Mouse (Mus musculus): Measurements from ENCODE around the gene Corin. TPM values are rescaled to one million over a fixed set of nuclear protein-coding genes. Genes with fewer than 3 reads are reported as not detected.

Gene Corin
- under 1 TPM in 1 of 2 experiments, not detected in 1; 0.28 TPM for total RNA-seq (2021)
- long read RNA-seq, experiment 1 = 0 reads
- long read RNA-seq, experiment 2 = 0 reads

DNA sequence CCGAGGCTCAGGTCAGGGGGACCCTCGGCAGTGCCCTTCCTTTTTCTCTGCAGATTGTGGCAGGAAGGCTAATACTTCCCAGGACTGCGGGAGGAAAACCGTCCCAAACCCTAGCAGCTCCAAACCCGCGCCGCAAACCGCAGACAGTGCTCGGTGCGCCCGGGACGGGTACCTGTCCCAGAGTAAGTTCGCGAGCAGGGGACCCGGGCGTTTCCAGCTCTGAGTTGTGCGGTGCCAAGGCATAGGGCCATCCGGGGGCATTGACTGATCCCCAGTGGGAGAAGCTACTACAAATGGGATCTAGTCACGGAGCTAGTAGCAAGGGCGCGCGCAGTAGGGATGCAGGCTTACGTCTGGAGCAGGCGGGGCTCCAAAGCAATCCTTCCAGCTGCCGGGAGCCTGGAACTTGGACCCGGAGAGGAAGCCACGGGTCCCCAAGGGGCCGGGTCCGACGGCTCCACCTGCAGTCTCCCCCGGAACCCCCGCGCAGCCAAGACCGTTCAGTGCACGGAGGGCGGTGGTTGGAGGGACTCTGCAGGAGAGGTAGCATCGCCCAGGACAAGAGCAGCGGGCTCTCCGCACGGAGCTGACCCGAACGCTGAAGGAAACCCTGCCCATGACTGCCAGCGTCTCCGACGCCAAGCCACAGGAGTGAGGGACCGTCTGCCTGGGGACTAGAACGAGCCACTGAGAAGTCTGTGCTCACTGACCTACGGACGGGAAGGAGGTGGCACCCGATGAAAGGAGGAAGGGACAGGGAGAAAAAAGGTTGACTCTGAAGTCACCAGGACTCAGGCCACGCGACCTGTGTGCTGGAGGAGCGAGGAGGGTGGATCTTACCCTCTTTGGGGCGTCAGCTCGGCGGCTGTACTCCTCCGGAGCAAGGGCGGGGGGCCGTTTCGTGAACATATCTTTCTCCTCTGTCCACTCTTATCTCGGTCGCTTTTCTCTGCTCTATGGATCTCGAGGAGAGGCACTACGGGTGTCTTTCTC is at the start of gene Corin:
Corin (minus strand) TSS at position 943 of the 993 bp plus-strand sequence.
- DNase-seq (ENCODE audit: low spot score in 2 of 2) = no peak

DNA sequence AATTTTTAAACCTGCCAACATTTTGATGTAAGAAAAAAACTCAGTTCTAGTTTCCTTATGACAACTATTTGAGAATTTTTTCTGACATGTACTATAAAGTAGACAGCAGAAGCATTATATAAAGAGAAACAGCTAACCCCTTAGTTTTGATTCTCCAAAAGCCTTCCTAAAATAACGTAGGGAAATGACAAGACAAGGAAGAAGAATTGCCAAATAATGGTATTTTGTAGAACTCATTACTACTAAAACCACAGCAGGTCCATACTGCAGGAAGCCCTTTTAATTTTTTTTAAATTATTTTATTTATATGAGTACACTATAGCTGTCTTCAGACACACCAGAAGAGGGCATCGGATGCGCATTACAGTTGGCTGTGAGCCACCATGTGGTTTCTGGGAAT is 46.9 kb upstream of the Corin start:
- DNase-seq (ENCODE audit: low spot score in 2 of 2) = no peak

GRCm38 (mm10) chr5:72528896-72529295 is 24.6 kb upstream of the Corin start:
- DNase-seq (ENCODE audit: low spot score in 2 of 2) = no peak

GRCm38 (mm10) chr5:72513808-72514207 is 9.5 kb upstream of the Corin start:
- DNase-seq (ENCODE audit: low spot score in 2 of 2) = no peak

DNA sequence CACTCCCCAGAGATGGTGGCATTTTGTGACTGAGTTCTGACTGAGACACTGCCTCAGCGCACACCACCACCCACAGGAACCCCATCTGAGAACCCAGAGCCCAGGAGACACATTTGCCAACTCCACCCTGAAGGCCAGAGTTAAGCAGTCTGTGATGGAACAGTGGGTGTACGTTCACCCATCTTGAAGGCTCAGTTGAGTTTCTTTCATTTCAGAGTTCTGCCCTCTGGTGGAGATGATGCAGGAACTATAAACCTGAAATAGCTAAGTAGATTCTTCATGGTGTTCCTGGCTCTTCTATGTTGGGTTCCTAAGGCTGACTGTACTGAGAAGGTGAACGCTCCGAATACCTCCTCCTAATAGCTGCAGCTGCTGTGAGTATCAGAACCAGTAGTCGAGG is 1.5 kb upstream of the Corin start:
- peak in 1 of 2 experiments; percentile 51 for DNase-seq (ENCODE audit: low spot score in 2 of 2)

DNA sequence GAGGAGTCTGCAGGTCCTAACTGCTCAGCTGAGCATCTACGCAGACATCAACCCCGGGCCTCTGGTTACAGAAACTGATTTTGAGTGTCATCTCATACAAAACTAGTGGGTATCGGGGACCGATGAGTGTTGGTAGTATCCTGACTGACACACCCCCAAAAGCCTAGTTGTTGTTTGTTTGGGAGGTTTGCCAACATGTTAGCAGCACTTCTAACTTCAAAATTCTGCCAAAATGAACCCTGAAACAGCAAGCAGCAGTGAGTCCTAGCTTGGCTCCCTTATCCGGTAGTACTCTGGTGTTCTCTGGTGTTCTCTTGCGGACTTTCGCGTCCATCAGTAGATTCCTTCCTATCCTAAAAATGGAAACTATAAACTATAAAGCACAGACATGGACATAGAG is 1.5 kb downstream of the Corin start:
- no peak for DNase-seq (ENCODE audit: low spot score in 2 of 2)

DNA sequence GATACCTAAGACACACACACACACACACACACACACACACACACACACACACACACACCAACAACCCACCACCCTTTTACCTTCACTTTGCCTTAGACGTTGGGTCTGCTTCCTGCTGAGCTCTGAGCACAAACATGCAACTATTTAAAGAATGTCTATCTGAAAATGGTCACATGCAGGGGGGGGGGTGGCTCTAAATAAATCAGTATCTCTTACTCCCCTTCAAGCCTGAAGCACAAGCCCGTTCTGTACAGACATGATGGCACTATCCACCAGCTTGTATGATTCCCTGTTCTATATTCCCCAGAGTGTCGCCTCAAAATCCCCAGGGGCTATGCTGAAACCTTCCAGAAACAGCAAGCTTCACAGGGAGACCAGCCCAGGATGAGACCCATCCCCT is 2.5 kb downstream of the Corin start:
- DNase-seq (ENCODE audit: low spot score in 2 of 2) = no peak

DNA sequence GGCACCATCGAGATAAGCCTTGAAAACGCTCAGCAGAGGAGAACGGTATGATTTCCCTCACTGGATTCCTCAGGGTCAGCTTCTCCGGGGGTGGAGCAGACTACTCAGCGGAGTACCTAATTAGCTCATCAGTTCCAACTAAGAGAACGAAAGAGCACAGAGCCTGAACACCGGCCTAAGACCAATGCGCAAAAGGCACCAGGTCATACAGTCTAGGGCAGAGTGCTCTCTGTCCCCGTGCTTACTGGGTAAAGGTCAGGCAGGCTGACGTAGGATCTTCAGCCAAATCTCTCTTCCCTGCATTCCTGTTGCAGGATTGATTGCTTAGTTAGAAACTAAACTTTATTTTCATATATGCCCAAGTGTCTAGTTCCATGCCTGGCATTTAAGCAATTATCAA is 6.0 kb downstream of the Corin start:
- no peak for DNase-seq (ENCODE audit: low spot score in 2 of 2)

DNA sequence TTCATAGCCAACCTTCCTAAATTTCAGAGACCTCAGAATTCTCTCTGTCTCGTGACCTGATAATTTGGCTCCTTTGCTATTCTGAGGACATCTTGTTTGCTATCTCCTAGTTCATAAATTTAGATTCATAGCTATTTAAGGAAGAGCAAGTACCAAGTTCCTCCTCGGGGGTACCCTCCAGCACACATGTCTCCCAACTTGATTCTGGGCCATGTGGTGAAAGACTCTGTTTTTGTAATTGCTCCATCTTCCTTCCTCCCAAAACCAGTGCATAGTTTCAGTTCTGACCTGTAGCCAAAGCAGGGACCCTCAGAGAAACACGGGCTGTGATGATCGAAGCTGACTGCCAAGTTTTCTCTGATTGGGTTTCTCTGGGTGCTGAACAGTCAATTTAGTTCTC is 7.5 kb downstream of the Corin start:
- no peak for DNase-seq (ENCODE audit: low spot score in 2 of 2)

DNA sequence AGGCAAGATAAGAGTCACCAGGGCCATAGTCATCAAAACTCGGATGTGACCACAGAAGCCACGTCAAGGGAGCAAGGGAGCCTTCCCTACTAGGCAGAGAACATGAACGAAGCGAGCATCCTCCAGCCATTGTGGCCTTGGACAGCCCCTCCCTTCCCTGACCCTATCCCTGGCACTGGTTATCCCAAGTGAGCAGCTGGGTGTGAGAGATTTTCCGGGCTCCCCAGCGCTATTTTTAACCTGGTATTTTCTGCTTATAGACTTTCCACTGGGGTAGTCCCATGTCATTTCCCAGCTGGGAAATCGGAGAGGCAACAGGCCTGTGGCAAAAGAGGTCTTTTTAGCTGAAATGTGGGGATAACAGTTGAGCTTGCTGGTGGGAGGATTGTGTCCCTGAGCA is 10.4 kb downstream of the Corin start:
- no peak for DNase-seq (ENCODE audit: low spot score in 2 of 2)

DNA sequence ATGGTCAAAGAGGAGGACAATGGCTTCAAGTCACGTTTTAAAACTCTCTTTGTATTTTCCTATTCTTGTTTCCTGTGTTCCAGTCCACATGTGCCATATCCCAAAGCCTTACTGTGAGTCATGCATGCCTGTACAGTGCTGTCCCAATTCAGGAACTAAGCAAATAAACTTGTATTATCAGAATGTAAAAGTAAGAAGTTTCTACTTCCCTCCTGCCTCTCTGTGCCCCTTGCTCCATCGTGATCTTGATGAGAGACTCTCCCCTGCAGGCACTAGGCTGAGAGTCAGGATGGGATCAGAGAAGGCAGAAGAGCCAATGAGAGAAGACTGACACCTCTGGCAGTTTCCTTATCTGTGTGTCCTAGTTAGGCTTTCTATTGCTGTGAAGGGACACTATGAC is 13.0 kb downstream of the Corin start:
- DNase-seq (ENCODE audit: low spot score in 2 of 2) = no peak

- DNase-seq (ENCODE audit: low spot score in 2 of 2) = no peak
Observed at GRCm38 (mm10) chr5:72480456-72480855, 23.8 kb downstream of the Corin start.

DNA sequence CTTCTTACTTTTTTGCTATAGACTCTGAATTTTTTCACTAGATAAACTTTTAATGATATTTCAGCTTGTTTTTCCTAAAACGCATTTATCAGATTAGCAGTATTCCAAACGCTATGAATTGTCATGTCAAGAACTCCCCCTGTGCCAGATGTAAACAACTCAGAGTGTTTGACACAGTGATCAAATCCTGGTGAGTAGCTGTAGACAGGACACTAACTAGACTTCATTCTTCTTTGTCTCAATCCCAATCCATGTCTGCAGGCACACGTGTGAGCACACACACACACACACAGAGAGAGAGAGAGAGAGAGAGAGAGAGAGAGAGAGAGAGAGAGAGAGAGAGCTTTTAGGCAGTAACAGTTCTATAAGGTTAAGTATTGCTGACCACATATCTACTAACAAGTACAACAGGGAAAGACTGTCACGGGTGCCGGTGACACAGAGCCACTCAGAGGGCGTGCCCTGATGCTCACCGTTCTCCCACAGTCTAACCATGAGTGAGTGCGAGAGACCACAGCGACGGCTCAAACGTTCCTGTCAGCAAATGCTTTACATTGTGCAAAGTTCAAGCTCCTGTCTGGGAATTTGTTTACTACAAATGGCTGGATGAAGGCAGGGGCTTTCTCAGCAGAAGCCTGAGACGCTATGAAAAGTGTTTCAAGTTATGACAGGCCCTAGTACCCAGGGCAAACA is 31.8 kb downstream of the Corin start:
- DNase-seq (ENCODE audit: low spot score in 2 of 2) = no peak

DNA sequence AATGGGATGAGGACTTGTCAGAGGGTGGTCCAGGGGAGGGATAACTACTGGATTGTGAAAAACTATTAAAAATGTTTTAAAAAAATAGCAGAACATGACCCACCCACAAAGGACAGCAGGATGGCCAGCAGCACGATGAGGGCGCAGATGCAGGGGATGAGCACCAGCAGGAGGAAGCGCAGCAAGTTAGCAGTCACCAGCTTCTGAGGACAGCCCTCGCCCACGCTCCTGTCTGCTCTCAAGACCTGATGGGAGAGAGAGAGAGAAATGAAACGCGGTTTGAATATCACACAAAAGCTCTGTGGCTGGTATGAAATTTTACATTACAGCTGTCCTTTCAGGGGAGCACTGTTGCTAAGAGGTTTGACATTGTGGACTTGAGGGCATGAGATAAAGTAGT is 32.5 kb downstream of the Corin start:
- peak; percentile 19 to 56 for DNase-seq (ENCODE audit: low spot score in 2 of 2)

DNA sequence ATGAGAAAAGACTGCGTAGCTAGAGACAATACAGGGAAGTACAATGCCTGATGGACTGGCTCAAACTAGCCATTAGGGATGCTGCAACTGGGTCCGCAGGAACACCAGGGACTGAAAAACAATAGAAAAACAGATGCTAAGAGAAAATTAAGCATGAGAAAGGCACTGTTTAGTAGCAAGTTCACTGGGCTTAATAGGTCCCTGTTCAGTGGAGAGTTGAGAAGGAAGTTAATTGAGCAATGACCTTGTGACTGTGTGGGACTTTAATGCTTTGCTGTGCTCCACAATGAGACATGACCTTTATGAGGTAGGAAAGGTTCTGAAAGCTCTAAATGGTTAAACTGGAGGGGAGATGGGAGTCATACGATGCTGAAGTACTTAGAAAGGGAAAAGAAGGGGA is 39.3 kb downstream of the Corin start:
- no peak for DNase-seq (ENCODE audit: low spot score in 2 of 2)

- DNase-seq (ENCODE audit: low spot score in 2 of 2) = no peak
Observed at GRCm38 (mm10) chr5:72459374-72460112, 44.7 kb downstream of the Corin start.

DNA sequence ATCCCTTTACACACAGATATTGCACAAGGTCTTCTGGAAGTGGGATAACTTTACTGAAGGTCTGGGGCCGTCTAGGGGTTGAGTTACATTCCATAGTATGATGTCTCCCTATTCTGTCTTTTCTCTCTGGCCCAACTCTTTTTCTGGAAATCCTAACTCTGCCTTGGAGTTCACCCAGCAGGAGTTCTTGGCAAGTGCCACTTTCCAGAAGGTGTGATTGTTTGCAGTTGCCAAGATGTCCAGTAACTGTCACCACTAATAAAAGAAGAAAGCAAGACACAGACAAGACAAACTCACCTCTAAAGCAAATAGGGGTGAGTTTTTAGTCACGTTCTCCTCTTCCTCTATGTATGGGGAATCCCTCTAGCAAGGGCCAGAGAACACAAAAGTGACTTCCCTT is 50.6 kb downstream of the Corin start:
- DNase-seq (ENCODE audit: low spot score in 2 of 2) = no peak

DNA sequence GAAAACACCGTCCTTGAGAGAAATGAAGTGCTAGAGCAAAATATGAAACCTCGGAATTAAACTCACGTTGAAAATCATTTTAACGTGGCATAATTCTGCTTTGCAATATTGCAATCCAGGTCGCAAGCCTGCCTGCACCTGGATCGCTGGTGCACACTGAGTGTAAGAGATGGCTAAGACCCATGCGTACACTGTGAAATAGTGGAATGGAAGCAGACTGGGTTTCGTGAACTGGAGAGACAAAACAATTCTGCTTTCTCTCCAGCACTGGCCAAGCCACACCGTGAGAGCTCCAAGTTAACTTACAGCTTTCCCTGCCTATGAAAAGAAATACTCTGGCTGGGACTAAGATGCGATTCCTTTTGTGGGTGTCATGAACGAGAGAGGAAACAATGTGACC is 51.1 kb downstream of the Corin start:
- DNase-seq (ENCODE audit: low spot score in 2 of 2) = no peak

GRCm38 (mm10) chr5:72452750-72453149 is 51.5 kb downstream of the Corin start:
- DNase-seq (ENCODE audit: low spot score in 2 of 2) = no peak

DNA sequence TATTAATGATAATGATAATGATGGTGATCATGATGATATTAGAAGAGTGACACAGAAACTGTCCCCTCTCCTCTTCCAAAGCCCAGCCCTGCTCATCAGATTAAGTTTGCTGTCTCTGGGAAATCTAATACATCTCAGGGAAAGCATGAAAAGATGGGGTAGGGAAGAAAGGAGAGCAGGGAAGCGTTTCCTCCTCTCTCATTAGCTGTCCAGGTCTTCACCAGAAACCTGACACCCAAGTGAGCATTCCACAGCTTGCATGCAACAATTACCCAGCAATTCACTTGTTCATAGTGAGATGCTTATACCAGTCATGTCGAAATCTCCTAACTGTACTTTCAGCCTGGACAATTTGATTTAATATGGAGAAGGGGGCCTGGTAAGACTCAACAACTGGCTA is 55.4 kb downstream of the Corin start:
- DNase-seq (ENCODE audit: low spot score in 2 of 2) = no peak

DNA sequence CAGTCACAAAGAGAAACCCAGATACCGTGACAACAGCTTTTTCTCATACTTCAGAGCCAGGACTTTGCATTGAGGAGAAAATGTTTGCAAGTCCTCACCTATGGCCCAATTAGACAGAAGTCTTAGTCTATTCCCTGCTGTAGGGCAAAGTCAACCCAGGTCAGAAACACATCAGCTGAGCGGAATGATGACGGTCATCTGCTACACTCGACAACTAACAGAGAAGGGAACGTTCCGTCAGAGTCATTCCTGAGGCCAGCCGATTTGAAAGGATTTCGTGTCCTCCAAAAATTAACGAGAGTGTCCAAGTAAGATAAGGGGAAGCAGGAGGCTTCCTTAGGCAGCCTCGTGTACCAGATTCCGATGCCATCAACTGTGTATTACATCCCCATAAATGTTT is 58.2 kb downstream of the Corin start:
- no peak for DNase-seq (ENCODE audit: low spot score in 2 of 2)

DNA sequence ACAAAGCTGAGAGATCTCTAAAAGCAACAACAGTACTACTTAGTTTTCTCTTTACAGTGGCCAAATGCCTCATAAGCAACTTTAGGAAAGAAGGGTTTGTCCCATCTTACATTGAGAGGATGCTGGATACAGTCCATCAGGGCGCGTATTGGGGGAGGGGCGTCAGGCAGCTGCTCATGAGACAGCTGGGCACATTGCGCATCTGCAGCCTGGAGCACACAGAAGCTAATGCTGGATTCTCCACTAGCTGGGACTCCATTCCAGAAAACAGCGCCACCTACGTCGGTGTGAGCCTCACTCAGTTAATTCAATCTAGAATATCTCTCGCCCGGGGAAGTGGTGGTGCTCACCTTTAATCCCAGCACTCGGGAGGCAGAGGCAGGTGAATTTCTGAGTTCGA is 60.3 kb downstream of the Corin start:
- DNase-seq (ENCODE audit: low spot score in 2 of 2) = no peak
